Mouse (Mus musculus): ENCODE results near the gene Zfp839. TPM values are rescaled to one million over a fixed set of nuclear protein-coding genes. Genes with fewer than 3 reads are reported as not detected.

The Zfp839 gene
- total and polyA plus RNA-seq, 3 experiments = 4.2 to 5.0 TPM; not detected in 1

DNA sequence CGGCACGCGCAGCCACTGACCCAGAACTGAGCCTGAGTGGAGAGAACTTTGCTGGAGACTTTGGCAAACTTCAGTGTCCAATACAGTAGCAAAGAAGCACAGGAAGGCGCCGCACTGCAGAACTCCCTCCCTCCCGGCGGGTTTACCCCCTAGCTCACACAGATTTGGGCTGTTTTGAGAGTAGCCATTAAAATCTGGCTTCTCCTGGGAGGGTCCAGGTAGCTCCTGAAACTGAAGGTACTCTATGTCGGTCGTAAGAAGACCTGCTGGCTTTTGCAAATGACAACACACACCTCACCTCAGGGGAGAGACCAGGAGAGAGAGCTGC, 840 bp downstream of the Zfp839 start:
- Histone ChIP-seq H3K9ac (ENCODE audit: control insufficient read depth, low read depth, low read length, poor library complexity, severe bottlenecking) (peak overlapping the region; percentile 94), H3K27me3 (ENCODE audit: control insufficient read depth in 1 of 2, insufficient read depth in 2 of 2, low read length in 2 of 2) (no peaks in the 10 kb centered on the region), H3K9me3 (replicated peaks; ENCODE audit: insufficient read depth, low read length) (no peaks in the 10 kb centered on the region), H3K79me2 (ENCODE audit: control insufficient read depth, insufficient read depth, low read length, poor library complexity) (peaks cover 6% of the 10 kb centered on the region; the same call in 1 of the 2 replicates), H3K27ac (ENCODE audit: control insufficient read depth, low read depth, low read length) (peak overlapping the region; percentile 57), H3K36me3 (ENCODE audit: control insufficient read depth in 1 of 2, insufficient read depth in 2 of 2, low read length in 2 of 2) (peaks cover 0 to 10% of the 10 kb centered on the region in 2 experiments; a peak in 1 of 4 replicates), H3K4me3 (ENCODE audit: control insufficient read depth in 1 of 2, insufficient read depth in 1 of 2, low read depth in 2 of 2, low read length in 2 of 2) (peak overlapping the region; percentile 81 to 92), H3K4me1 (ENCODE audit: control insufficient read depth in 1 of 2, insufficient read depth in 2 of 2, low read length in 2 of 2) (peaks cover 4 to 33% of the 10 kb centered on the region in 2 experiments; a peak in 3 of 4 replicates)
- no peak for TF ChIP-seq MAZ (IDR thresholded peaks at IDR 0.05; ENCODE audit: low read depth, low read length)
- no peak for TF ChIP-seq MYC (IDR thresholded peaks at IDR 0.05; ENCODE audit: low read depth, low read length)
- TF ChIP-seq TCF12 (IDR thresholded peaks at IDR 0.05; ENCODE audit: low read depth, low read length) = no peak
- no peak for TF ChIP-seq POLR2A (IDR thresholded peaks at IDR 0.05; ENCODE audit: control insufficient read depth in 1 of 2, insufficient read depth in 1 of 2, low read depth in 1 of 2, low read length in 2 of 2, poor library complexity in 1 of 2)
- TF ChIP-seq USF2 (IDR thresholded peaks at IDR 0.05; ENCODE audit: borderline replicate concordance in 1 of 2, insufficient read depth in 1 of 2, low read depth in 1 of 2, low read length in 2 of 2) = no peak
- no peak for TF ChIP-seq ZNF384 (IDR thresholded peaks at IDR 0.05; ENCODE audit: low read depth, low read length)
- no peak for TF ChIP-seq POLR2AphosphoS5 (IDR thresholded peaks at IDR 0.05; ENCODE audit: borderline replicate concordance, low read depth, low read length)
- no peak for TF ChIP-seq BHLHE40 (IDR thresholded peaks at IDR 0.05; ENCODE audit: borderline replicate concordance, low read depth, low read length)
- no peak for TF ChIP-seq CTCF (IDR thresholded peaks at IDR 0.05 in 2 of 3, conservative IDR thresholded peaks at IDR 0.05 in 1 of 3; ENCODE audit: control insufficient read depth in 1 of 3, insufficient read depth in 1 of 3, low read depth in 2 of 3, low read length in 3 of 3, poor library complexity in 1 of 3, severe bottlenecking in 1 of 3)
- no peak for TF ChIP-seq GABPA (IDR thresholded peaks at IDR 0.05; ENCODE audit: low read depth, low read length)
- TF ChIP-seq CHD1 (IDR thresholded peaks at IDR 0.05; ENCODE audit: low read depth, low read length) = no peak
- no peak for DNase-seq (ENCODE audit: low read depth, low spot score)

DNA sequence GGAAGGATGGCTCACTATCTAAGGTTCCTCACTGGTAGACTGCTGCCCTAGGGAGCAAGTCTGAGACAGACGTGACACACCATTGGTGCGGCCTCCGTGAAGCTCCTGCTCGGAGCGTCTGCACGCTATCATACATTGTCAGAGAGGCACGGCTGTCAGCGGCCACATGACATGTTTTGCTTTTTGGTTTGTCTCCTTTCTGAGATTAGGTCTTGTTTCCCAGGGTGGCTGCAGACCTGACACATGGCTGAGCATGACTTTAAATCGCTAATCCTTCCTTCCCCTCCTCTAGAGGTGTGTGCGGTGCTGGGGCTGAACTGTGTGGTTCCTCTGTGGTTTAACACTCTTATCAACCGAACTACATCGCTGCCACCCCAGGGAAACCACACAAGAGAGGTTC, 1.4 kb downstream of the Zfp839 start:
- Histone ChIP-seq H3K36me3 (ENCODE audit: control insufficient read depth in 1 of 2, insufficient read depth in 2 of 2, low read length in 2 of 2) (peaks cover 0 to 8% of the 10 kb centered on the region in 2 experiments; a peak in 1 of 4 replicates), H3K4me1 (ENCODE audit: control insufficient read depth in 1 of 2, insufficient read depth in 2 of 2, low read length in 2 of 2) (peaks cover 4 to 30% of the 10 kb centered on the region in 2 experiments; a peak in 3 of 4 replicates), H3K27me3 (ENCODE audit: control insufficient read depth in 1 of 2, insufficient read depth in 2 of 2, low read length in 2 of 2) (no peaks in the 10 kb centered on the region), H3K79me2 (ENCODE audit: control insufficient read depth, insufficient read depth, low read length, poor library complexity) (peaks cover 6% of the 10 kb centered on the region; the same call in 1 of the 2 replicates), H3K4me3 (ENCODE audit: control insufficient read depth in 1 of 2, insufficient read depth in 1 of 2, low read depth in 2 of 2, low read length in 2 of 2) (peak overlapping the region; percentile 81 to 92), H3K9ac (ENCODE audit: control insufficient read depth, low read depth, low read length, poor library complexity, severe bottlenecking) (peak overlapping the region; percentile 94), H3K9me3 (replicated peaks; ENCODE audit: insufficient read depth, low read length) (no peaks in the 10 kb centered on the region), H3K27ac (ENCODE audit: control insufficient read depth, low read depth, low read length) (peak overlapping the region; percentile 57)
- peak; percentile 86 for DNase-seq (ENCODE audit: low read depth, low spot score)
- TF ChIP-seq SIN3A (IDR thresholded peaks at IDR 0.05; ENCODE audit: low read length) (peak; percentile 88), MAX (IDR thresholded peaks at IDR 0.05; ENCODE audit: low read length) (peak; percentile 78), ZNF384 (IDR thresholded peaks at IDR 0.05; ENCODE audit: low read depth, low read length) (no peak), USF2 (IDR thresholded peaks at IDR 0.05; ENCODE audit: borderline replicate concordance in 1 of 2, insufficient read depth in 1 of 2, low read depth in 1 of 2, low read length in 2 of 2) (no peak), TAL1 (IDR thresholded peaks at IDR 0.05; ENCODE audit: low read length) (peak; percentile 52), GABPA (IDR thresholded peaks at IDR 0.05; ENCODE audit: low read depth, low read length) (no peak), ELF1 (IDR thresholded peaks at IDR 0.05; ENCODE audit: low read depth, low read length) (no peak), RCOR1 (IDR thresholded peaks at IDR 0.05; ENCODE audit: low read depth, low read length) (peak; percentile 63), NELFE (IDR thresholded peaks at IDR 0.05; ENCODE audit: low read depth, low read length) (no peak), E2F4 (IDR thresholded peaks at IDR 0.05; ENCODE audit: borderline replicate concordance, low read depth, low read length) (no peak), CTCF (IDR thresholded peaks at IDR 0.05 in 2 of 3, conservative IDR thresholded peaks at IDR 0.05 in 1 of 3; ENCODE audit: control insufficient read depth in 1 of 3, insufficient read depth in 1 of 3, low read depth in 2 of 3, low read length in 3 of 3, poor library complexity in 1 of 3, severe bottlenecking in 1 of 3) (no peak), MAZ (IDR thresholded peaks at IDR 0.05; ENCODE audit: low read depth, low read length) (no peak), MEF2A (IDR thresholded peaks at IDR 0.05; ENCODE audit: extremely low read depth, insufficient replicate concordance, low read depth, low read length, poor library complexity, severe bottlenecking) (no peak), TCF12 (IDR thresholded peaks at IDR 0.05; ENCODE audit: low read depth, low read length) (peak; percentile 45; the same call in 1 of the 2 replicates), SMC3 (IDR thresholded peaks at IDR 0.05; ENCODE audit: low read depth, low read length) (no peak), JUND (IDR thresholded peaks at IDR 0.05; ENCODE audit: low read depth, low read length) (no peak), TBP (IDR thresholded peaks at IDR 0.05; ENCODE audit: low read depth, low read length) (peak; percentile 44; the same call in 1 of the 2 replicates), EP300 (IDR thresholded peaks at IDR 0.05; ENCODE audit: low read depth in 1 of 2, low read length in 2 of 2) (peak; percentile 14 to 36; a peak in 2 of 4 replicates), POLR2AphosphoS5 (IDR thresholded peaks at IDR 0.05; ENCODE audit: borderline replicate concordance, low read depth, low read length) (no peak), CHD2 (IDR thresholded peaks at IDR 0.05; ENCODE audit: low read length) (no peak), GATA1 (IDR thresholded peaks at IDR 0.05; ENCODE audit: low read depth, low read length) (0 out of 2 replicates have a peak, but pooled peaks have one; percentile 13), RAD21 (IDR thresholded peaks at IDR 0.05; ENCODE audit: low read depth, low read length) (no peak), MYC (IDR thresholded peaks at IDR 0.05; ENCODE audit: low read depth, low read length) (peak; percentile 59; the same call in 1 of the 2 replicates), MAFK (IDR thresholded peaks at IDR 0.05; ENCODE audit: borderline replicate concordance, low read depth, low read length) (no peak), MXI1 (IDR thresholded peaks at IDR 0.05; ENCODE audit: low read depth, low read length) (peak; percentile 96), ZKSCAN1 (IDR thresholded peaks at IDR 0.05; ENCODE audit: low read depth, low read length) (no peak)
